Mouse (Mus musculus) lung, embryonic 16.5 days (tissue): Measurements from ENCODE around the gene Htr7. TPM values are rescaled to one million over a fixed set of nuclear protein-coding genes. Genes with fewer than 3 reads are reported as not detected.

Experiments used
- ATAC-seq: fragments of 200-750 bp; cut with Nextera tagmentation; 2 replicates; pipeline ENCODE4 v1.8.0; 2017; ENCODE audit warnings: low read depth, mild to moderate bottlenecking, moderate library complexity
- H3K27ac ChIP-seq: fragments of 300-500 bp; sonication (generic); 2 replicates; pipeline ENCODE4 v1.5.1; 2014; ENCODE audit warnings: mild to moderate bottlenecking, control low read depth, low read length
- H3K27me3 ChIP-seq: fragments of 300-500 bp; sonication (generic); 2 replicates; pipeline ENCODE4 v1.6.1; 2014; ENCODE audit warnings: low read depth, low read length, mixed read lengths; ENCODE audit not compliant: control insufficient read depth, insufficient read depth
- H3K36me3 ChIP-seq: fragments of 300-500 bp; sonication (generic); 2 replicates; pipeline ENCODE4 v1.6.1; 2014; ENCODE audit warnings: low read length; ENCODE audit not compliant: control insufficient read depth, insufficient read depth
- H3K4me1 ChIP-seq: fragments of 300-500 bp; sonication (generic); replicated peaks from 2 replicates; pipeline ENCODE4 v1.6.1; 2014; ENCODE audit warnings: low read length, mixed read lengths; ENCODE audit not compliant: control insufficient read depth, insufficient read depth
- H3K4me2 ChIP-seq: fragments of 300-500 bp; sonication (generic); 2 replicates; pipeline ENCODE4 v1.6.1; 2014; ENCODE audit warnings: low read depth, low read length, control low read depth
- H3K4me3 ChIP-seq: fragments of 300-500 bp; sonication (generic); 2 replicates; pipeline ENCODE4 v1.5.1; 2014; ENCODE audit warnings: mild to moderate bottlenecking, low read length, control low read depth
- H3K9ac ChIP-seq: fragments of 300-500 bp; sonication (generic); 2 replicates; pipeline ENCODE4 v1.6.1; 2014; ENCODE audit warnings: low read length, control low read depth
- H3K9me3 ChIP-seq: fragments of 300-500 bp; sonication (generic); 2 replicates; pipeline ENCODE4 v1.6.1; 2016; ENCODE audit warnings: low read length; ENCODE audit not compliant: control insufficient read depth
- WGBS: fragments of 180-500 bp; shearing (Covaris S2); extraction: QIAGEN DNeasy Blood & Tissue Kit; methylation state at CpG from one replicate; pipeline ENCODE4 v1.1.7; 2014; 5-methylcytosine and 5-hydroxymethylcytosine counted together
- polyA plus RNA-seq: library from polyadenylated mRNA; unstranded; fragments of >200 nt; fragmentation: Nextera tagmentation; extraction: Ambion mirVana; gene quantifications from 2 replicates; pipeline ENCODE4 v1.2.1, GENCODE M21; 2015

Htr7 gene
- polyA plus RNA-seq, 1 experiment from 2014 or later = 0.06 TPM

DNA sequence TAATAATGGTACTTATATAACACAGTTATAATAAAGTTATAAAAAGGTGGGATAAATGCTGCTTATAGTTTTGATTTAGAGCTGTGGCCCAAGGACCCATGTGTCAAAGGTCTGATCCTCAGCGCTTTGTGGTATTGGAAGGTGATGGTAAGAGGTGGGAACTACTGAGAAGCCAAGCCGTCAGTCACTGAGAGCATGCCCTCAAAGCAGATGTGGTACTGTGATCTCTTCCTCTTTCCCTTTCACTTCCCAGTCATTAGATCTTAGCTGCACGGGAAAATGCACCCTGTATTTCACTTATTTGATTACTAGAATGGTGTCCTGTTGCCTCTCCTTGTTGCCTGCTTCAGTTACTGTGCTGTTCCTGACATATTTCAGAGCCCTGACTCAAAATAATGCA, 59.9 kb downstream of the Htr7 start:
- no peaks in the 10 kb centered on the region for H3K27me3 ChIP-seq
- no peak overlapping the region for H3K4me2 ChIP-seq
- H3K4me3 ChIP-seq = no peak overlapping the region
- H3K9ac ChIP-seq = no peak overlapping the region
- no peaks in the 10 kb centered on the region for H3K36me3 ChIP-seq
- H3K4me1 ChIP-seq = no peaks in the 10 kb centered on the region
- no peaks in the 10 kb centered on the region for H3K9me3 ChIP-seq
- H3K27ac ChIP-seq = no peak overlapping the region
- WGBS = 63% methylated on average over 3 of the region's 3 CpGs
- no peak for ATAC-seq

DNA sequence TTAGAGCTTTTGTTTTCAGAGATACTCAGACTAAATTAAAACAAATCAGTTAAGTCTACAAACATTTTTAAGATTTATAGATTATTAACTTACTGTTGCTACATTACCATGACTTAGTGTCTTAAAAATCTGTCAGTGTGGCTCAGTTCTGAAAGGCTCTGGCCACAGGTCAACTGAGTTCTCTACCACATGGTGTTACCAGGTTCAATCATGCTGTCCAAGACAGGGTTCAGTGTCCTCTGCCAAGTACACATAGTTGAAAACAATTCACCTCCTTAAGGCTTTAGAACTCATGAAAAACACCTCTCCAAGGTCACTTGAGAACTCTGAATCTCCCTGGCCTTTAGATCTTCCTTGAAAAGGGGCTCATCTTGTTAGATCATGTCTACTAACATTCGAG, 69.8 kb downstream of the Htr7 start:
- H3K9me3 ChIP-seq = no peaks in the 10 kb centered on the region
- no peaks in the 10 kb centered on the region for H3K27me3 ChIP-seq
- no peaks in the 10 kb centered on the region for H3K4me1 ChIP-seq
- WGBS = 56% methylated on average over 1 of the region's 1 CpGs
- no peak overlapping the region for H3K4me3 ChIP-seq
- no peaks in the 10 kb centered on the region for H3K36me3 ChIP-seq
- H3K9ac ChIP-seq = no peak overlapping the region
- H3K4me2 ChIP-seq = no peak overlapping the region
- ATAC-seq = no peak
- H3K27ac ChIP-seq = no peak overlapping the region

DNA sequence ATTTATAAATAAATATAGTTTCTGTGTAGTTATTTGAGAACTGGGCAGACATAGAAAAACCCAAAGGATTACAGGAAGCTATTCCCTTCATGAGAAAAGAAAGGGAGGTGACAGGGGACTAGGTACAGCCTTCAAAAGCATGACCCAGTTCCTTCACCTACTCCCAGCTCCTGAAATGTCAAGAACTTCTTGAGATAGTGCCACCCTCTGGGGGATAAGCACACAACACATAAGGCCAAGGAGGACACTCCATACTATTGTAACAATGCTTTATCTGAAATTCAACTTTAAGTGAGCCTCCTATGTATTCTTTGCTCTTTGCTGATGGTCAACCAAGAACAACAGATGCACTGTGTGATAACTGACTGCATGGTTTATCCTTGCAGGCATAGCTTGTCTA, 82.6 kb downstream of the Htr7 start:
- Histone ChIP-seq H3K27me3 (no peaks in the 10 kb centered on the region), H3K4me3 (no peak overlapping the region), H3K36me3 (no peaks in the 10 kb centered on the region), H3K27ac (no peak overlapping the region), H3K4me2 (no peak overlapping the region), H3K4me1 (no peaks in the 10 kb centered on the region), H3K9ac (no peak overlapping the region), H3K9me3 (no peaks in the 10 kb centered on the region)
- ATAC-seq = no peak

DNA sequence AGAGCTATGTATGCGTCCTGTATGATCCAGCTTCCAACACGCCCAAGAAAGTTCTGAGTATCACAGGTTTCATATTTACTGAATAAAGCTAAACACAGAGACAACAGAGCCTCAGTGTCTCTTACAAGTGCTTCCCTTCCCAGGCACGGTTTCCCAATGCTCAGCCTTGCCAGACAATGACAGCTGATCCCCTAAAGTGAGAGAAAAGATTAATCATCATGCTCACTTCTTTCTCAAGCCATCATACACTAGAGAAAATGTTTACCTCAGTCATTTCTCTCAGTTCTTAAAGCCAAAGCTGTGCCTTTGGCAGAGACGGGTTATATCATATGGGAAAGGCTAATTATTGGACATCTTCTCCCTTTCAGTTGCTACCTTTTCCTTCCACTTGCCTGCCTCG, 99.7 kb downstream of the Htr7 start:
- no peak for ATAC-seq
- Histone ChIP-seq H3K4me1 (no peaks in the 10 kb centered on the region), H3K27me3 (no peaks in the 10 kb centered on the region), H3K4me3 (no peak overlapping the region), H3K4me2 (no peak overlapping the region), H3K27ac (no peak overlapping the region), H3K36me3 (no peaks in the 10 kb centered on the region), H3K9me3 (no peaks in the 10 kb centered on the region), H3K9ac (no peak overlapping the region)
- WGBS = 65% methylated on average over 5 of the region's 5 CpGs

DNA sequence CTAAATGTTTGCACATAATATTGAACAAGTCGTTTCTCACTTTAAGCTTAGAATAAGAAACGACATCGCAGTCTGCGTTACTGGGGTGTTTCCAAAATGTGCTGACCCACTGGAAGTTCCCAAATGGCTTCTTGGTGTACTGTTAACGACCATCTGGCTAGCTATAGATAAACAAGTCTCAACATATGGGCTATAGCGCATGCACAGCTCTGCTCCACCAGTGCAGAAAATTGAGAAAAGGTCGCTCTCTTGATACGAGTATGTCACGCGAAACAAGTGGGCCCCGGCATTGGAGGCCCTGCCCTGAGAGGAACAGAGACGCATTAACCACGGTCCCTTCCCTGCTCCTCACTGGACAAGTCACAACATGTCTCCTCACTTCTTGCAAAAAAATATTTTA, 101.6 kb downstream of the Htr7 start:
- no peaks in the 10 kb centered on the region for H3K36me3 ChIP-seq
- H3K27ac ChIP-seq = no peak overlapping the region
- 79% methylated on average over 13 of the region's 13 CpGs for WGBS
- no peaks in the 10 kb centered on the region for H3K27me3 ChIP-seq
- no peak overlapping the region for H3K4me3 ChIP-seq
- no peak overlapping the region for H3K4me2 ChIP-seq
- H3K9ac ChIP-seq = no peak overlapping the region
- H3K4me1 ChIP-seq = no peaks in the 10 kb centered on the region
- ATAC-seq = no peak
- H3K9me3 ChIP-seq = no peaks in the 10 kb centered on the region; the same call in 1 of the 2 replicates

DNA sequence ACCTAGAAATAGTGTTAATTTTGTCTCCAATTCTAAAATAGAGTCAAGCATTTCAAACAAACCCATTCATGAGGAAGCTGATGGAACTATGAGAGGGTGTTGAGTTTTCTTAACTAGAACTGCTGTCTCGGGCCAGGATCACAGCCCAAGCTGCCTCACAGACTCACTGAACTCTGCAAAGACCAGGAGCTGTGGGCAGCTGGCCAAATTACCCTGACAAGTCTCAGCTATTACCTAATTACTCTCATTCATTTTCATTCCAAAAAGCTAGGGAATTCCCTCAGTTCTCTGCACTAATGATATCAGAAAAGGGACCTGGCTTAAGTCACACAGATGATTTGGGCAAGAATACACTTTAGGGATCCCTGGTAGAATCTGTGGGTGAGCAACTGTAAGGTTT, 107.4 kb downstream of the Htr7 start:
- Histone ChIP-seq H3K9ac (no peak overlapping the region), H3K36me3 (no peaks in the 10 kb centered on the region), H3K9me3 (no peaks in the 10 kb centered on the region; the same call in 1 of the 2 replicates), H3K27me3 (no peaks in the 10 kb centered on the region), H3K27ac (no peak overlapping the region), H3K4me3 (no peak overlapping the region), H3K4me1 (no peaks in the 10 kb centered on the region), H3K4me2 (no peak overlapping the region)
- WGBS = 12% methylated on average over 1 of the region's 1 CpGs
- 0 out of 2 replicates have a peak, but pooled peaks have one; percentile 41 for ATAC-seq

DNA sequence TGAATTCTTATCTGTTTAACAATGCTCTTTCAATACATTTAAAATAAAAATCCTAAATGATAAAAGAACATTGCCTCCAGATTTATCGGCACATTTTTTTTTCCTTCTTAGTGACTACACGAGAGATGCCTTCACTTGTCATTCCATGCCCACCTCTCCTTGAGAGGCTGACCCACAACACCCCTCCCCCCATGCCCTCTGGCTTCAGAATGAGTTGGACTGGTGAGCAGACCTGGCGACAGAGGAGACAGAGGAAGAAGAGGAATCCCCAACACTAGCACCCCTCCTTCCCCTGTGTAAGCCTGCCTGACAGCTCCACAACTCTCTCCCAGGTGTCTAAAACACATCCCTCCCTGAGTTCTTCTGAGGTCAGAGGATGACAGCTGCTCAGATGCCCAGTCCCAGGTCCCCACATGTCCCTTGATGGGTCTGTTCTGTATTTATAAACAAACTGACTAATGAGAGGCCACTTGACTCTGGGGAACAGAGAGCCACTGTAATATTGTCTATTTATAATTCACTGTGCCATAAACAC, 132.3 kb downstream of the Htr7 start:
- ATAC-seq = no peak
- H3K4me1 ChIP-seq = no peaks in the 10 kb centered on the region
- no peaks in the 10 kb centered on the region for H3K36me3 ChIP-seq
- 34% methylated on average over 3 of the region's 3 CpGs for WGBS
- H3K27ac ChIP-seq = no peak overlapping the region
- no peaks in the 10 kb centered on the region for H3K27me3 ChIP-seq
- no peak overlapping the region for H3K9ac ChIP-seq
- H3K4me3 ChIP-seq = no peak overlapping the region
- H3K4me2 ChIP-seq = no peak overlapping the region
- H3K9me3 ChIP-seq = no peaks in the 10 kb centered on the region

DNA sequence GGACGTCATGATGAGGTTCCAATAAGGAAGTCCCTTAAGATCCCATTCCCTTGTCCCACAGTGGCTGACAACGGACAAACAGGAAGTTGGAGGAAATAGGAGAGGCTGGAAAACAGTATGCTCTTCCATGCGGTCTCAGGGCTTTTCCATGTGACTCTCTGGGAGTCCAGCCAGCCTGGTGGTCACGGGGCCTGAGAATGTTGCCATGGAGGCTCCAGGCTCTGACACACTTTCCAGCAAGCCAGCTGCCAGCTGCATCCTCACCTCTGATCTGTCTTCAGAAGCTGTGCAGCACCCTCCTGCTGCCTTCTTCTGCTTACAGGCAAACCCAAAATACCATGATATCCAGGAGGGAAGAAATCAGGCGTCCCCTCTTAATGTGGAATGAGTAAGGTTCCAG, 132.9 kb downstream of the Htr7 start:
- Histone ChIP-seq H3K9ac (no peak overlapping the region), H3K27me3 (no peaks in the 10 kb centered on the region), H3K36me3 (no peaks in the 10 kb centered on the region), H3K4me2 (no peak overlapping the region), H3K4me3 (no peak overlapping the region), H3K4me1 (no peaks in the 10 kb centered on the region), H3K9me3 (no peaks in the 10 kb centered on the region), H3K27ac (no peak overlapping the region)
- WGBS = 25% methylated on average over 5 of the region's 5 CpGs
- ATAC-seq = peak; percentile 68
